Mouse (Mus musculus) heart, embryonic 14.5 days (tissue): ENCODE measurements around the gene Bean1. TPM values are rescaled to one million over a fixed set of nuclear protein-coding genes. Genes with fewer than 3 reads are reported as not detected.

ENCODE experiments used
- ATAC-seq: fragments of 200-750 bp; cut with Nextera tagmentation; 2 replicates; pipeline ENCODE4 v1.8.0; 2017; ENCODE audit warnings: low read depth, moderate TSS enrichment; ENCODE audit not compliant: insufficient number of reproducible peaks, insufficient read depth, low FRiP score
- H3K27ac ChIP-seq, 2 experiments: fragments of 200-500 bp in 1 of 2; fragments of 300-500 bp in 1 of 2; sonication (generic) in 1 of 2; replicated peaks in 1 of 2; 2 replicates each; pipeline ENCODE4 v1.5.1; 2012 to 2014; ENCODE audit warnings: low read depth in 2 of 2, low read length in 2 of 2, control low read depth in 1 of 2, mild to moderate bottlenecking in 1 of 2, mixed read lengths in 1 of 2; ENCODE audit not compliant: control insufficient read depth in 1 of 2, insufficient read depth in 1 of 2
- H3K27me3 ChIP-seq: fragments of 300-500 bp; sonication (generic); 2 replicates; pipeline ENCODE4 v1.6.1; 2014; ENCODE audit warnings: mild to moderate bottlenecking, low read length, control low read depth; ENCODE audit not compliant: control insufficient read depth, insufficient read depth
- H3K36me3 ChIP-seq: fragments of 300-500 bp; sonication (generic); 2 replicates; pipeline ENCODE4 v1.6.1; 2014; ENCODE audit warnings: mild to moderate bottlenecking, control low read depth, low read length, mixed read lengths; ENCODE audit not compliant: control insufficient read depth, insufficient read depth
- H3K4me1 ChIP-seq, 2 experiments: fragments of 200-500 bp in 1 of 2; fragments of 300-500 bp in 1 of 2; sonication (generic) in 1 of 2; 2 replicates each; pipeline ENCODE4 v1.6.1; 2012 to 2014; ENCODE audit warnings: low read length in 2 of 2, control low read depth in 1 of 2, mixed read lengths in 1 of 2; ENCODE audit not compliant: control insufficient read depth in 2 of 2, insufficient read depth in 2 of 2
- H3K4me2 ChIP-seq: fragments of 300-500 bp; sonication (generic); 2 replicates; pipeline ENCODE4 v1.6.1; 2014; ENCODE audit warnings: mild to moderate bottlenecking, low read length
- H3K4me3 ChIP-seq, 2 experiments: fragments of 200-500 bp in 1 of 2; fragments of 300-500 bp in 1 of 2; sonication (generic) in 1 of 2; 2 replicates each; pipeline ENCODE4 v1.5.1; 2012 to 2014; ENCODE audit warnings: low read length in 2 of 2, mild to moderate bottlenecking in 2 of 2, control low read depth in 1 of 2, low read depth in 1 of 2, moderate library complexity in 1 of 2; ENCODE audit not compliant: control insufficient read depth in 1 of 2, insufficient read depth in 1 of 2
- H3K9ac ChIP-seq: fragments of 300-500 bp; sonication (generic); 2 replicates; pipeline ENCODE4 v1.6.1; 2014; ENCODE audit warnings: mild to moderate bottlenecking, low read length
- H3K9me3 ChIP-seq: fragments of 300-500 bp; sonication (generic); 2 replicates; pipeline ENCODE4 v1.6.1; 2016; ENCODE audit warnings: low read length, control low read depth; ENCODE audit not compliant: control insufficient read depth
- WGBS: fragments of 180-500 bp; shearing (Covaris S2); extraction: QIAGEN DNeasy Blood & Tissue Kit; methylation state at CpG from one replicate; pipeline ENCODE4 v1.1.7; 2014; 5-methylcytosine and 5-hydroxymethylcytosine counted together
- polyA plus RNA-seq: library from polyadenylated mRNA; unstranded; fragments of >200 nt; fragmentation: Nextera tagmentation; extraction: Ambion mirVana; gene quantifications from 2 replicates; pipeline ENCODE4 v1.2.1, GENCODE M21; 2014

Gene Bean1
- polyA plus RNA-seq, 1 experiment from 2014 or later, result 1.3 TPM

- 65% methylated on average over 6 of the region's 6 CpGs for WGBS
- H3K9ac ChIP-seq, result no peak overlapping the region
- H3K4me3 ChIP-seq, result no peak overlapping the region
- no peaks in the 10 kb centered on the region for H3K27me3 ChIP-seq
- H3K4me2 ChIP-seq, result no peak overlapping the region
- no peaks in the 10 kb centered on the region for H3K36me3 ChIP-seq
- no peak overlapping the region; a peak in 1 of 4 replicates for H3K27ac ChIP-seq
- no peaks in the 10 kb centered on the region; a peak in 1 of 4 replicates for H3K4me1 ChIP-seq
- ATAC-seq, result no peak
- H3K9me3 ChIP-seq, result 0 out of 2 replicates have a peak, but pooled peaks cover 2% of the 10 kb centered on the region
Measured at GRCm38 (mm10) chr8:104190777-104191468, 20.7 kb downstream of the Bean1 start.

- H3K27ac ChIP-seq, result no peak overlapping the region; a peak in 1 of 4 replicates
- ATAC-seq, result no peak; the same call in 1 of the 2 replicates
- no peak overlapping the region for H3K9ac ChIP-seq
- WGBS, result 27% methylated on average over 11 of the region's 11 CpGs
- 0 out of 2 replicates have a peak overlapping the region, but pooled peaks have one; percentile 26 for H3K4me2 ChIP-seq
- H3K4me3 ChIP-seq, result no peak overlapping the region
- no peaks in the 10 kb centered on the region for H3K36me3 ChIP-seq
- no peaks in the 10 kb centered on the region; a peak in 1 of 4 replicates for H3K4me1 ChIP-seq
- 0 out of 2 replicates have a peak, but pooled peaks cover 6% of the 10 kb centered on the region for H3K9me3 ChIP-seq
- H3K27me3 ChIP-seq, result no peaks in the 10 kb centered on the region
Measured at GRCm38 (mm10) chr8:104191496-104191895, 21.3 kb downstream of the Bean1 start.

- no peak for ATAC-seq
- Histone ChIP-seq H3K4me1 (no peaks in the 10 kb centered on the region), H3K27me3 (no peaks in the 10 kb centered on the region), H3K4me3 (no peak overlapping the region), H3K9ac (no peak overlapping the region), H3K9me3 (0 out of 2 replicates have a peak, but pooled peaks cover 4% of the 10 kb centered on the region), H3K4me2 (no peak overlapping the region), H3K36me3 (no peaks in the 10 kb centered on the region), H3K27ac (no peak overlapping the region)
- 78% methylated on average over 5 of the region's 5 CpGs for WGBS
Measured at GRCm38 (mm10) chr8:104199802-104200201, 29.6 kb downstream of the Bean1 start.

GRCm38 (mm10) chr8:104201622-104202021 is 31.4 kb downstream of the Bean1 start:
- Histone ChIP-seq H3K4me2 (no peak overlapping the region), H3K9ac (no peak overlapping the region), H3K9me3 (no peaks in the 10 kb centered on the region), H3K4me3 (no peak overlapping the region), H3K27me3 (no peaks in the 10 kb centered on the region), H3K36me3 (no peaks in the 10 kb centered on the region), H3K4me1 (no peaks in the 10 kb centered on the region), H3K27ac (no peak overlapping the region)
- 79% methylated on average over 3 of the region's 3 CpGs for WGBS
- ATAC-seq, result no peak

- Histone ChIP-seq H3K36me3 (no peaks in the 10 kb centered on the region), H3K27me3 (no peaks in the 10 kb centered on the region), H3K4me3 (no peak overlapping the region), H3K9ac (no peak overlapping the region), H3K4me1 (no peaks in the 10 kb centered on the region), H3K9me3 (no peaks in the 10 kb centered on the region), H3K27ac (no peak overlapping the region), H3K4me2 (no peak overlapping the region)
- no peak for ATAC-seq
- 81% methylated on average over 4 of the region's 4 CpGs for WGBS
Measured at GRCm38 (mm10) chr8:104202320-104202719, 32.1 kb downstream of the Bean1 start.

- no peak overlapping the region for H3K4me2 ChIP-seq
- H3K27me3 ChIP-seq, result no peaks in the 10 kb centered on the region
- H3K27ac ChIP-seq, result no peak overlapping the region
- H3K9me3 ChIP-seq, result no peaks in the 10 kb centered on the region
- H3K4me1 ChIP-seq, result no peaks in the 10 kb centered on the region
- no peaks in the 10 kb centered on the region for H3K36me3 ChIP-seq
- H3K4me3 ChIP-seq, result no peak overlapping the region
- no peak overlapping the region for H3K9ac ChIP-seq
- no peak for ATAC-seq
- 63% methylated on average over 3 of the region's 3 CpGs for WGBS
Measured at GRCm38 (mm10) chr8:104205292-104205691, 35.0 kb downstream of the Bean1 start.

GRCm38 (mm10) chr8:104217601-104218000 is 47.4 kb downstream of the Bean1 start:
- ATAC-seq, result no peak
- no peak overlapping the region for H3K9ac ChIP-seq

More at GRCm38 (mm10) chr8:104217601-104218000, 47.4 kb downstream of the Bean1 start:
- Histone ChIP-seq H3K27me3 (peaks cover 9% of the 10 kb centered on the region; the same call in 1 of the 2 replicates), H3K4me2 (no peak overlapping the region), H3K27ac (no peak overlapping the region), H3K4me3 (no peak overlapping the region), H3K9me3 (no peaks in the 10 kb centered on the region), H3K36me3 (no peaks in the 10 kb centered on the region), H3K4me1 (no peaks in the 10 kb centered on the region)
- WGBS, result 78% methylated on average over 5 of the region's 5 CpGs
